Mouse (Mus musculus) hindbrain, embryonic 12.5 days (tissue): ENCODE data around the gene Snx12. TPM values are rescaled to one million over a fixed set of nuclear protein-coding genes. Genes with fewer than 3 reads are reported as not detected.
"Not testable (repeated sequence)": the region's sequence is repeated elsewhere in the genome, so short reads cannot be mapped to it uniquely, and the experiment has no call there.

Source experiments
- ATAC-seq: fragments of 200-750 bp; cut with Nextera tagmentation; 2 replicates; pipeline ENCODE4 v1.8.0; 2017; ENCODE audit warnings: moderate TSS enrichment; ENCODE audit not compliant: low FRiP score
- H3K27ac ChIP-seq: fragments of 300-500 bp; sonication (generic); 2 replicates; pipeline ENCODE4 v1.5.1; 2016; ENCODE audit warnings: mild to moderate bottlenecking
- H3K27me3 ChIP-seq: fragments of 300-500 bp; sonication (generic); 2 replicates; pipeline ENCODE4 v1.6.1; 2016; ENCODE audit warnings: mild to moderate bottlenecking
- H3K36me3 ChIP-seq: fragments of 300-500 bp; sonication (generic); 2 replicates; pipeline ENCODE4 v1.6.1; 2016; ENCODE audit warnings: mild to moderate bottlenecking
- H3K4me1 ChIP-seq: fragments of 300-500 bp; sonication (generic); 2 replicates; pipeline ENCODE4 v1.6.1; 2016
- H3K4me2 ChIP-seq: fragments of 300-500 bp; sonication (generic); replicated peaks from 2 replicates; pipeline ENCODE4 v1.6.1; 2016; ENCODE audit warnings: mild to moderate bottlenecking
- H3K4me3 ChIP-seq: fragments of 300-500 bp; sonication (generic); 2 replicates; pipeline ENCODE4 v1.5.1; 2016; ENCODE audit warnings: mild to moderate bottlenecking
- H3K9ac ChIP-seq: fragments of 300-500 bp; sonication (generic); 2 replicates; pipeline ENCODE4 v1.6.1; 2016; ENCODE audit warnings: mild to moderate bottlenecking, moderate library complexity
- H3K9me3 ChIP-seq: fragments of 300-500 bp; sonication (generic); replicated peaks from 2 replicates; pipeline ENCODE4 v1.6.1; 2016; ENCODE audit warnings: mild to moderate bottlenecking
- WGBS: fragments of 180-500 bp; shearing (Covaris S2); methylation state at CpG from one replicate; pipeline ENCODE4 v1.1.7; 2016; 5-methylcytosine and 5-hydroxymethylcytosine counted together
- polyA plus RNA-seq: library from polyadenylated mRNA; unstranded; fragments of >200 nt; fragmentation: Nextera tagmentation; extraction: Ambion mirVana; gene quantifications from 2 replicates; pipeline ENCODE4 v1.2.1, GENCODE M21; 2016

Snx12 gene
- polyA plus RNA-seq, 1 experiment from 2014 or later: 53.3 TPM

GRCm38 (mm10) chrX:101128559-101128958 lies 93.8 kb downstream of the Snx12 start:
- no peaks in the 10 kb centered on the region for H3K36me3 ChIP-seq
- WGBS: 90% methylated on average over 2 of the region's 2 CpGs

GRCm38 (mm10) chrX:101126977-101127376 lies 95.4 kb downstream of the Snx12 start:
- no peak overlapping the region for H3K27ac ChIP-seq
- no peaks in the 10 kb centered on the region for H3K9me3 ChIP-seq
- H3K4me2 ChIP-seq: no peak overlapping the region
- H3K9ac ChIP-seq: no peak overlapping the region
- no peaks in the 10 kb centered on the region for H3K4me1 ChIP-seq
- H3K4me3 ChIP-seq: no peak overlapping the region
- ATAC-seq: no peak
- no peaks in the 10 kb centered on the region for H3K36me3 ChIP-seq
- WGBS: 81% methylated on average over 2 of the region's 2 CpGs
- H3K27me3 ChIP-seq: no peaks in the 10 kb centered on the region

More at GRCm38 (mm10) chrX:101128559-101128958, 93.8 kb downstream of the Snx12 start:
- Histone ChIP-seq H3K27ac (no peak overlapping the region), H3K4me2 (no peak overlapping the region), H3K4me1 (no peaks in the 10 kb centered on the region), H3K4me3 (no peak overlapping the region), H3K27me3 (no peaks in the 10 kb centered on the region), H3K9ac (no peak overlapping the region), H3K9me3 (no peaks in the 10 kb centered on the region)
- no peak for ATAC-seq

GRCm38 (mm10) chrX:101126474-101126955 lies 95.8 kb downstream of the Snx12 start:
- Histone ChIP-seq H3K4me2 (no peak overlapping the region), H3K36me3 (no peaks in the 10 kb centered on the region), H3K9ac (no peak overlapping the region), H3K27ac (no peak overlapping the region), H3K4me1 (no peaks in the 10 kb centered on the region), H3K27me3 (no peaks in the 10 kb centered on the region), H3K9me3 (no peaks in the 10 kb centered on the region), H3K4me3 (no peak overlapping the region)
- no peak for ATAC-seq
- WGBS: 75% methylated on average over 7 of the region's 7 CpGs

GRCm38 (mm10) chrX:101120546-101120945 lies 101.8 kb downstream of the Snx12 start:
- 58% methylated on average over 1 of the region's 1 CpGs for WGBS
- no peak overlapping the region for H3K4me2 ChIP-seq
- no peaks in the 10 kb centered on the region for H3K36me3 ChIP-seq
- H3K4me3 ChIP-seq: no peak overlapping the region
- H3K27me3 ChIP-seq: no peaks in the 10 kb centered on the region
- no peaks in the 10 kb centered on the region for H3K4me1 ChIP-seq
- H3K27ac ChIP-seq: no peak overlapping the region
- no peak for ATAC-seq
- H3K9ac ChIP-seq: no peak overlapping the region
- no peaks in the 10 kb centered on the region for H3K9me3 ChIP-seq

GRCm38 (mm10) chrX:101085920-101086319 lies 136.4 kb downstream of the Snx12 start, which contains the start of gene Slc7a3:
Slc7a3 (minus strand) TSS chrX:101086020.
- peaks cover 22% of the 10 kb centered on the region; the same call in 1 of the 2 replicates for H3K27me3 ChIP-seq
- no peaks in the 10 kb centered on the region for H3K36me3 ChIP-seq
- no peaks in the 10 kb centered on the region for H3K9me3 ChIP-seq
- no peak within 1 kb of the TSS for H3K27ac ChIP-seq
- H3K4me2 ChIP-seq: peak within 1 kb of the TSS; percentile 53
- ATAC-seq: no peak
- H3K4me3 ChIP-seq: peak within 1 kb of the TSS; percentile 26
- H3K4me1 ChIP-seq: peaks cover 4% of the 10 kb centered on the region; the same call in 1 of the 2 replicates
- 43% methylated on average over 11 of the region's 11 CpGs for WGBS
- H3K9ac ChIP-seq: no peak within 1 kb of the TSS

- H3K9ac ChIP-seq, H3K27ac ChIP-seq, H3K36me3 ChIP-seq, ATAC-seq, H3K4me1 ChIP-seq, H3K9me3 ChIP-seq: not testable (repeated sequence)
- Histone ChIP-seq H3K27me3 (peaks cover 22% of the 10 kb centered on the region; the same call in 1 of the 2 replicates), H3K4me3 (peak overlapping the region; percentile 26), H3K4me2 (peak overlapping the region; percentile 53)
- WGBS: 22% methylated on average over 8 of the region's 9 CpGs
Measured at GRCm38 (mm10) chrX:101085211-101085610, 137.2 kb downstream of the Snx12 start.

- WGBS: 57% methylated on average over 2 of the region's 2 CpGs
- ATAC-seq: no peak
- no peak overlapping the region for H3K4me2 ChIP-seq
Measured at GRCm38 (mm10) chrX:101084192-101084591, 138.2 kb downstream of the Snx12 start.

GRCm38 (mm10) chrX:101065245-101065644 lies 157.1 kb downstream of the Snx12 start:
- H3K4me3 ChIP-seq: no peak overlapping the region
- no peak for ATAC-seq

More at GRCm38 (mm10) chrX:101084192-101084591, 138.2 kb downstream of the Snx12 start:
- Histone ChIP-seq H3K9ac (no peak overlapping the region), H3K36me3 (no peaks in the 10 kb centered on the region), H3K4me3 (no peak overlapping the region), H3K4me1 (peaks cover 4% of the 10 kb centered on the region; the same call in 1 of the 2 replicates), H3K27ac (no peak overlapping the region), H3K27me3 (peaks cover 22% of the 10 kb centered on the region; the same call in 1 of the 2 replicates), H3K9me3 (no peaks in the 10 kb centered on the region)

GRCm38 (mm10) chrX:101063503-101063902 lies 158.9 kb downstream of the Snx12 start:
- no peak overlapping the region for H3K4me3 ChIP-seq
- WGBS: 70% methylated on average over 2 of the region's 2 CpGs
- H3K4me2 ChIP-seq: no peak overlapping the region
- no peak overlapping the region for H3K27ac ChIP-seq
- no peaks in the 10 kb centered on the region for H3K4me1 ChIP-seq
- no peak overlapping the region for H3K9ac ChIP-seq
- no peak for ATAC-seq
- no peaks in the 10 kb centered on the region for H3K27me3 ChIP-seq
- H3K36me3 ChIP-seq: no peaks in the 10 kb centered on the region
- H3K9me3 ChIP-seq: no peaks in the 10 kb centered on the region

More at GRCm38 (mm10) chrX:101065245-101065644, 157.1 kb downstream of the Snx12 start:
- 76% methylated on average over 1 of the region's 1 CpGs for WGBS
- Histone ChIP-seq H3K4me2 (no peak overlapping the region), H3K9me3 (no peaks in the 10 kb centered on the region), H3K36me3 (no peaks in the 10 kb centered on the region), H3K4me1 (no peaks in the 10 kb centered on the region), H3K9ac (no peak overlapping the region), H3K27me3 (no peaks in the 10 kb centered on the region), H3K27ac (no peak overlapping the region)

- Histone ChIP-seq H3K36me3 (no peaks in the 10 kb centered on the region), H3K4me3 (no peak within 1 kb of the TSS), H3K4me1 (no peaks in the 10 kb centered on the region), H3K27me3 (no peaks in the 10 kb centered on the region), H3K4me2 (no peak within 1 kb of the TSS), H3K9ac (no peak within 1 kb of the TSS), H3K27ac (no peak within 1 kb of the TSS), H3K9me3 (no peaks in the 10 kb centered on the region)
- ATAC-seq: no peak
- WGBS: 89% methylated on average over 31 of the region's 31 CpGs
Measured at GRCm38 (mm10) chrX:101059541-101059940, 162.8 kb downstream of the Snx12 start, which contains the start of gene Tex11. Tex11 (minus strand) TSS chrX:101059667.

Other genes with a start within 250 kb of the Snx12 start
- gene Tex11, start 162.9 kb downstream of the Snx12 start, polyA plus RNA-seq: 0.12 and 0.21 TPM in 2 replicates
- gene Slc7a3, start 136.5 kb downstream of the Snx12 start, polyA plus RNA-seq: 0.71 and 0.82 TPM in 2 replicates
- gene Foxo4, start 32.0 kb upstream of the Snx12 start, polyA plus RNA-seq: 1.8 and 2.4 TPM in 2 replicates
- gene Gm614, start 41.4 kb upstream of the Snx12 start, polyA plus RNA-seq: not detected in 2 replicates
- 3.5 and 4.0 TPM in 2 replicates for gene Il2rg, start 45.7 kb upstream of the Snx12 start, polyA plus RNA-seq
- not detected in 2 replicates for gene Gm20489, start 46.5 kb upstream of the Snx12 start, polyA plus RNA-seq
- 38.9 and 39.2 TPM in 2 replicates for gene Med12, start 51.5 kb upstream of the Snx12 start, polyA plus RNA-seq
- gene Nlgn3, start 76.6 kb upstream of the Snx12 start, polyA plus RNA-seq: 37.0 and 44.6 TPM in 2 replicates
- gene Gjb1, start 153.8 kb upstream of the Snx12 start, polyA plus RNA-seq: 0.22 and 0.60 TPM in 2 replicates
- 43.5 and 52.6 TPM in 2 replicates for gene Zmym3, start 198.3 kb upstream of the Snx12 start, polyA plus RNA-seq
- gene Nono, start 206.8 kb upstream of the Snx12 start, polyA plus RNA-seq: 502 and 525 TPM in 2 replicates
- gene Itgb1bp2, start 226.5 kb upstream of the Snx12 start, polyA plus RNA-seq: 3.7 and 7.5 TPM in 2 replicates